Mouse (Mus musculus) heart, postnatal 0 days (tissue): ENCODE data around the gene Abraxas1. TPM values are rescaled to one million over a fixed set of nuclear protein-coding genes. Genes with fewer than 3 reads are reported as not detected.
A peak's percentile ranks its signal among the peaks of the same experiment; 100 is the strongest.

ENCODE experiments used
- ATAC-seq: fragments of 200-750 bp; cut with Nextera tagmentation; 2 replicates; pipeline ENCODE4 v1.8.0; 2017; ENCODE audit warnings: low read depth, moderate number of reproducible peaks, moderate library complexity; ENCODE audit not compliant: insufficient read depth
- DNase-seq: peaks from one replicate; pipeline ENCODE4 v3.0.0-alpha.2; 2016; ENCODE audit warnings: low spot score
- H3K27ac ChIP-seq: fragments of 300-500 bp; sonication (generic); 2 replicates; pipeline ENCODE4 v1.5.1; 2014; ENCODE audit warnings: low read depth, mild to moderate bottlenecking
- H3K27me3 ChIP-seq: fragments of 300-500 bp; sonication (generic); 2 replicates; pipeline ENCODE4 v1.6.1; 2014; ENCODE audit warnings: low read length, mixed read lengths; ENCODE audit not compliant: control insufficient read depth, insufficient read depth
- H3K36me3 ChIP-seq: fragments of 300-500 bp; sonication (generic); replicated peaks from 2 replicates; pipeline ENCODE4 v1.6.1; 2014; ENCODE audit warnings: low read length, mixed read lengths; ENCODE audit not compliant: control insufficient read depth, insufficient read depth
- H3K4me1 ChIP-seq: fragments of 300-500 bp; sonication (generic); 2 replicates; pipeline ENCODE4 v1.6.1; 2014; ENCODE audit warnings: antibody characterized with exemption; ENCODE audit not compliant: control insufficient read depth, insufficient read depth
- H3K4me2 ChIP-seq: fragments of 300-500 bp; sonication (generic); 2 replicates; pipeline ENCODE4 v1.6.1; 2014; ENCODE audit warnings: low read depth, mild to moderate bottlenecking, low read length, moderate library complexity
- H3K4me3 ChIP-seq: fragments of 300-500 bp; sonication (generic); 2 replicates; pipeline ENCODE4 v1.5.1; 2014; ENCODE audit warnings: low read depth, low read length
- H3K9ac ChIP-seq: fragments of 300-500 bp; sonication (generic); replicated peaks from 2 replicates; pipeline ENCODE4 v1.6.1; 2014; ENCODE audit warnings: low read depth, low read length, mixed read lengths
- H3K9me3 ChIP-seq: fragments of 300-500 bp; sonication (generic); replicated peaks from 2 replicates; pipeline ENCODE4 v1.6.1; 2016; ENCODE audit warnings: low read length; ENCODE audit not compliant: control insufficient read depth
- CTCF ChIP-seq: IDR thresholded peaks from 2 replicates; pipeline ENCODE4 v1.5.1; 2016; ENCODE audit warnings: antibody characterized with exemption, control low read depth, low read depth
- EP300 ChIP-seq: IDR thresholded peaks from 2 replicates; pipeline ENCODE4 v1.6.1; 2016; ENCODE audit warnings: antibody characterized with exemption, low read depth
- WGBS: fragments of 180-500 bp; shearing (Covaris S2); extraction: QIAGEN DNeasy Blood & Tissue Kit; methylation state at CpG from one replicate; pipeline ENCODE4 v1.1.7; 2014; 5-methylcytosine and 5-hydroxymethylcytosine counted together
- polyA plus RNA-seq: library from polyadenylated mRNA; unstranded; fragments of >200 nt; fragmentation: Nextera tagmentation; extraction: Ambion mirVana; gene quantifications from 2 replicates; pipeline ENCODE4 v1.2.1, GENCODE M21; 2015
- total RNA-seq: library from RNA; depleted of rRNA; stranded (reverse); fragments of >200 nt; gene quantifications from 2 replicates; pipeline ENCODE4 v1.2.3, GENCODE M21; 2014; ENCODE audit warnings: low replicate concordance; rRNA removed

Abraxas1 gene
- total RNA-seq, result 16.7 and 19.5 TPM in 2 replicates
- polyA plus RNA-seq, result 26.8 and 28.9 TPM in 2 replicates

DNA sequence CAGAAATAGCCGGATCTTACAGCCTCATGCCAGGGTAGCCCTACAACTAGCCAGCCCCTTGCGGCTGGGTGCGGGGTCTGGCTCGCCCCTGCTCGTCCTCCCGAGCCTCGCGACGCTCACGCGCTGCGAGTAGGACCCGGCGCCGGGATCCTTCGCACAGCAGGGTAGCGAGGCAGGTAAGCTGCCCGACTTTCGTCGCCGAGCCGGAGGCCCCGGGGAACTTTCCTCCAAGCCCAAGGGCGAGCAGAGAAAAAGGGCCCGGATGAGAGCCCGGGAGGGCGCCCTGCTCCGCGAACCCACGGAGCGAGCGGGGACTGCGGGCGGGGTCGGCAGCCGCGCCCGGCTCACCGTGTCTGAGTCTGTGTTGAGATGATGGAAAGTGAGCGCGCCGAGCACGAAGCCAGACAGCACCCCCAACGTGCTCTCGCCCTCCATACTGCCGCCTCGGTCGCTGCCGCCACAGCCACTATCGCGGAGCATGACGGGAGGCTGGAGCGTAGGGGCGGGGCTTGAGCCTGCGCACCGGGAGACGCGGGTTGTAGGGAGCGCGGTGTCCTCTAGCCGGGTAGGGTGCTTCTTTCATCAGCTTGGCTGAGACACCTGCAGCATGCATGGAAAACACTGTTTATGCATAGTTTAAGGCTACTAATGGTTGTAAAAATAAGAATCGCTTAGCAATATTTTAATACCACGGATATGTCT is at the start of gene Abraxas1:
TSS of gene Abraxas1 (minus strand) at position 483 of the 702 bp plus-strand sequence.
- Histone ChIP-seq H3K9me3 (no peaks in the 10 kb centered on the region), H3K27me3 (no peaks in the 10 kb centered on the region), H3K4me1 (peaks cover 4% of the 10 kb centered on the region), H3K9ac (peak within 1 kb of the TSS; percentile 95), H3K4me2 (peak within 1 kb of the TSS; percentile 97), H3K27ac (peak within 1 kb of the TSS; percentile 87), H3K4me3 (peak within 1 kb of the TSS; percentile 90), H3K36me3 (peaks cover 18% of the 10 kb centered on the region; the same call in 1 of the 2 replicates)
- peak; percentile 89 for DNase-seq
- peak; percentile 95 for ATAC-seq
- under 1% methylated on average over 63 of the region's 63 CpGs for WGBS
- no peak for TF ChIP-seq EP300
- TF ChIP-seq CTCF, result no peak

GRCm38 (mm10) chr5:100869197-100869895 is 48.6 kb upstream of the Abraxas1 start:
- TF ChIP-seq EP300, result no peak
- no peak for TF ChIP-seq CTCF
- H3K4me2 ChIP-seq, result no peak overlapping the region

DNA sequence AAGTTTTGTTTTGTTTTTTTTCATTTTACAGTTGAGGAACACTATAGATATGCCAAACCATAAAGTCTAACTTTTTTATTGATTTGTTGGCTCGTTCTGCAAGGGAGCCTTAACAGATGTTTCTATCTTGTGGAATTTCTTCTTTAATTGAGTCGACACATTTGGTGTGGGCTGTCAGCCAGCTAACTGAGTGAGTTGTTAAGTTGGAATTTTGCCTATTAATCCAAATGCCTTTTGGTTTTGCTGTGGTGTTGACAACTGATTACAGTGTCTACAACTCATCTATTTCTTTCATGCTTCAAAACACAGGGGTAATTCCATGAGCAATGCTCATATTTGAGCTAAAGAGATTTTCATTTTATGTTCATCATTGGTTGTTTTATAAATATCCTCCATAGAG is 45.4 kb upstream of the Abraxas1 start:
- ATAC-seq (no peak), DNase-seq (no peak)
- Histone ChIP-seq H3K27ac (no peak overlapping the region), H3K36me3 (no peaks in the 10 kb centered on the region), H3K27me3 (no peaks in the 10 kb centered on the region), H3K4me2 (no peak overlapping the region), H3K9ac (no peak overlapping the region), H3K4me1 (peaks cover 38% of the 10 kb centered on the region), H3K4me3 (no peak overlapping the region), H3K9me3 (0 out of 2 replicates have a peak, but pooled peaks cover 2% of the 10 kb centered on the region)
- WGBS, result 27% methylated on average over 2 of the region's 2 CpGs
- TF ChIP-seq EP300, result no peak
- no peak for TF ChIP-seq CTCF

More at GRCm38 (mm10) chr5:100869197-100869895, 48.6 kb upstream of the Abraxas1 start:
- ATAC-seq (no peak), DNase-seq (no peak)
- WGBS, result 61% methylated on average over 4 of the region's 4 CpGs
- H3K9ac ChIP-seq, result no peak overlapping the region
- no peak overlapping the region for H3K4me3 ChIP-seq
- no peaks in the 10 kb centered on the region for H3K27me3 ChIP-seq
- 0 out of 2 replicates have a peak, but pooled peaks cover 2% of the 10 kb centered on the region for H3K9me3 ChIP-seq
- no peaks in the 10 kb centered on the region for H3K36me3 ChIP-seq
- peaks cover 14% of the 10 kb centered on the region for H3K4me1 ChIP-seq
- H3K27ac ChIP-seq, result no peak overlapping the region

GRCm38 (mm10) chr5:100864438-100864837 is 43.7 kb upstream of the Abraxas1 start:
- TF ChIP-seq EP300, result peak; percentile 86
- no peak for TF ChIP-seq CTCF
- no peaks in the 10 kb centered on the region for H3K27me3 ChIP-seq
- peak; percentile 43; the same call in 1 of the 2 replicates for ATAC-seq
- peak overlapping the region; percentile 20; the same call in 1 of the 2 replicates for H3K4me2 ChIP-seq
- H3K27ac ChIP-seq, result peak overlapping the region; percentile 75
- H3K4me3 ChIP-seq, result no peak overlapping the region
- peak; percentile 53 for DNase-seq
- H3K36me3 ChIP-seq, result no peaks in the 10 kb centered on the region
- WGBS, result 29% methylated on average over 6 of the region's 6 CpGs
- H3K9ac ChIP-seq, result no peak overlapping the region
- H3K9me3 ChIP-seq, result no peaks in the 10 kb centered on the region
- H3K4me1 ChIP-seq, result peaks cover 46% of the 10 kb centered on the region

DNA sequence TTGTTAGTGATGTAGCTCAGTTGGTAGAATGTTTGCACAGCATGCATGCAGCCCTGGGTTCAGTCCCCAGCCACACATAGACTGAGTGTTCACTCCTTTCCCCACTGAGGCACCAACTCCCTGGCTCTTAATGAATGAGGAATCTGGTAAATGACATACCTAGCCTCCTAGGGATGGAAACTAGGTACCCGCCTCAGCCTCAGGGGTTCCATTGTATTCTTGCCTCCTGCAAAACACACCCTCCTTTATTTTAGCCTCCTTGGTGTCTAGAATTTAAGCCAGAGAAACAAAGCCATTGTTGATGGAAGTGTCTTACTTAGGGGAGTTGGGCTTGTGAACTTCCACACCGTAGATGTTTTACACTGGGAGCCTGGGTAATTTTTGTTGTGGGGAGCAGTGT is 42.3 kb upstream of the Abraxas1 start:
- TF ChIP-seq CTCF (no peak), EP300 (no peak)
- DNase-seq, result no peak
- no peaks in the 10 kb centered on the region for H3K27me3 ChIP-seq
- H3K36me3 ChIP-seq, result no peaks in the 10 kb centered on the region
- no peak overlapping the region for H3K4me3 ChIP-seq
- H3K27ac ChIP-seq, result no peak overlapping the region
- no peak overlapping the region for H3K4me2 ChIP-seq
- no peak for ATAC-seq
- H3K4me1 ChIP-seq, result peaks cover 46% of the 10 kb centered on the region
- WGBS, result 93% methylated on average over 2 of the region's 2 CpGs
- no peaks in the 10 kb centered on the region for H3K9me3 ChIP-seq
- no peak overlapping the region for H3K9ac ChIP-seq
